Mouse (Mus musculus): ENCODE data around the gene Tubgcp6. TPM values are rescaled to one million over a fixed set of nuclear protein-coding genes. Genes with fewer than 3 reads are reported as not detected.

Gene Tubgcp6
- 10 to 100 TPM; 12.0 to 17.7 TPM for polyA plus RNA-seq (2012; fragmentation: generic; extraction: Trizol)

DNA sequence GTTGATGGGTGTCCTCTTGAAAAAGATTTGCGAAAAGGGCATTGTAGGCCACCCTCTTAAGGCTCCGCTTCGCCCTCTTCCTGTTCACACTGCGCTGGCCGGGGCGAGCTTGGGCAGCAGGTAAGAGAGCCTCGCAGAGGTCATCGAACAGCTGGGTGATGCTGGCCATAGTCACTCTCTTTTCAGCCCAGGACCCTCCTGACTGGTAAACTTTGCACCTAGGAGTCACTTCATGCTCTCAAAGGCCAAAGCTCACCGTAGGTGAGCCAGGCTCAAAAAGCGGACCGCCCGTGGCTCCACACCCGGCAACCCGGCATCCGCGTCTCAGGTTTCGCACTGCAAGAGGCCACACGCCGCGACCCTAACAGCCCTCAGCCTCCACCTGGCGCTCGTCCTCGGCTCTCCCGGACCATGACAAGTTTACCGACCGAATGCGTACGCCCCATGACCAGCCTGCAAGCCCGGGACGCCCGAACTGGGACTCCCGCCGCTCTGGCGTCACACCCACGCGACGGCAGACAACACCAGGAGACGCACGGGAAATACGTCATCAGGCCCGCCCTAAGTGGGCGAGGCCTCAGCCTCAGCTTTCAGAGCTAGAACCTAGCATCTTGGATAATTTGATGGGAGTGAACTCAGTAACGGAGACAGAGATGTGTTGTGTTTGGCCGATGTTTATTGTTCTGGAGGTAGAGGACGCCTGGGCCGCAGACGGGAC, at the start of gene Tubgcp6:
Tubgcp6 (minus strand) TSS at position 464 of the 718 bp plus-strand sequence.

DNA sequence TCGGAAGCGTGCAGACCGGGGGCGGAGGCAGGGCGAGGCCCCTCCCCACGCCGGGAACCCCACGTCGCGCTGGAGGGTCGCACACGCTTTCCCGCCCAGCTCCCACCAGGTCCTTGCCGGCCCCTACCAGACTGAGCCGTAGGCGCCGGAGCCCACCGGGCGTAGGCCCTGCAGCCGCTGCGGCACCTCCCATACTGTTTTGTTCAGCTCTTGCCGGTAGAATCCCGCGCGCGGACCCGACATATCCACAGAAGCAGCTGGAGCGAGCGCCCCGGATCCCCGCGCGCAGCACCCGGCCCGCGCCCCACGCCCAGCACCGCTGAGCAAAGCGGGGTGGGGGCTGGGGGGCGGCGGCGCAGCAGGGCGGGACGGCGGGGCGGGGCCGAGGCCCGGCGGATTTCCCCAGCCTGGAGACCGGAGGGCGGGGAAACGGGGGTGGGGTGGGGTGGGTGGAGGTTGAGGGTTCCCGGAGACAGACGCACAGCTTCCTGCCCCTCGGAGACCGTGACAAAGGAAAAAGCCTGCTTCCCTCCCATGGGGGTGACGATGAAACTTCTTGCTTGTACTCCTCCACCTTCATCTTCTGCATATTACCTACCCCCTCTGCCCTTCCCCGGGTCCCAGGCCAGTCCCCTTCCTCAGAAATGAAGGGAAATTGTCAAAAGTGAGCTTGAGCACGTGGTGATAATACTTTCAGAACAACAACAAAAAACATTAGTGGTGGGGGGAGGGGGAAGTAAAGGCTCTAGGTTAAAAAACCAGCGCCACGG, 26.5 kb upstream of the Tubgcp6 start, which contains the start of gene Mapk11:
Mapk11 (minus strand) TSS at position 358 of the 770 bp plus-strand sequence.

DNA sequence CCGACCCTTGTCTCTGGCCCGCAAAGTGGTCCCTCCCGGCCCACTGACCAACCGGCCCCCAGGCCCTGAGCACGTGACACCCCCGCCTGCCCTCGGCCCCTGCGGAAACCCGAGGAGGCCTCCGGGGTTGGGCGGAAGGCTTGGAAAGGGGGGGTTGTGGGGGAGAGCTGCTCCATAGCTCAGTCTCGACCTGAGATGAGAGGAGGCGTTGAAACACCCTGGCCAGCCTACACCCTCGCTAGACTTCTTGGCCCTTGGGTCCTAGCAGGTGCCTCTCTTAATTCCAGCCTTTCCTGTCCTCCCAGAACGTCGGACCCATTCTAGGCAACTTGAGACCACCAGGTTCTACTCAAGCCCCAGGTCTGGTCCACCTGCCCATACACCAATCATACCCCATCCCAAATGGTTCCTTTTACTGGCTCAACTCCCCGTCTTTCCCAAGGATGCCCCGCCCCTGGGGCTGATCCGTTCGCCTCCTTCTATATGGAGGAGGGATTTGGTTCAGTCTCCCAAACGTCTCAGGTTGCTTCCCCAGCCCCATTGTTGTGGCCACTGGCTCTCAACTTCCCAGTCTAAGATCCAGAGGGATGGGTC, 17.8 kb upstream of the Tubgcp6 start, which contains the start of gene Mapk12:
Mapk12 (minus strand) TSS at position 45 of the 594 bp plus-strand sequence.

DNA sequence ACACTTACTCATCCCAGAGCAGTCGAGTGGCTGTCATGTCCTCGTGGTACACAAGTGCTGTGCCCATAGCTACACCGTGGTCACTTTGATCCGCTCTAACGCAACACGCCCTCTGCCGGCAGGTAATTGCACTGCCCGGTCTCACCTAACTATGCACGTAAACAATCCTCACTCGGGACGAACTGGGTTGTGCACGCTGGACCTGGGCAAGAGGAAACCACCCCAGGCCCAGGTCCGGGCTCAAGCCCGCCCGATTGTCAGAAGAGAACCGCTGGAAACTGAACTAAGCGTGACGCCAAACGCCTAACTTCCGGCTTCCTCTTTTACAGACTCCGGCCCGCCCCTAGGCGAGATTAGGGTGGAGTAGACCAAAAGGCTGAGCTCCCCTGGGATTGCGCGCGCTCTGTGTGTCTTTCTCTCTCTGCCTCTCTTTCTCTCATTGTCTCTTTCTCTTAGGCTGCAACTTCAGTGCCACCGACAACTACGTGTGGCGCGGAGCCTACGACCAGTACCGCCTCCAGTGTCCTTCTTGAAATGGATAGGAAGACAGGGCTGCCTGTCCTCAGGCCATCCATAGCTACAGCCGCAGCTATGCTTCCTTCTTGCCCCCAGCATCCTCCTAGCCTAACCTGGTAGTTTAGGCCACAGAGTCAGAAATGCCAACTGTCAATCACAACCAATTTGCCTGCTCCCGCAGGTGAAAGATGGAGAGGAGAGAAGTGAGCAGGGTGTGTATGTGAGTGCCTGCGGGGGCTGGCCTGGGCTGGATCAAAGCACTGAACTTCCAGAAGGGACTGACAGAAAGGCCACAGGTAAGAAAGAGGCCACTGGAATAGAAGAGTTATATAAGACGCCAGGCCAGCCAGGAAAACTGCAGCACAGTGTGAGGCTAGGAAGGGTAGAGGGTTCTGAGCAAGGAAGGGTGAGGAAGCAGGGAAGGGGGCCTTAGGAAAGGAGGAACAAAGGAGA, 5.8 kb upstream of the Tubgcp6 start, which contains the start of gene Hdac10:
Hdac10 (minus strand) TSS at position 319 of the 969 bp plus-strand sequence.

DNA sequence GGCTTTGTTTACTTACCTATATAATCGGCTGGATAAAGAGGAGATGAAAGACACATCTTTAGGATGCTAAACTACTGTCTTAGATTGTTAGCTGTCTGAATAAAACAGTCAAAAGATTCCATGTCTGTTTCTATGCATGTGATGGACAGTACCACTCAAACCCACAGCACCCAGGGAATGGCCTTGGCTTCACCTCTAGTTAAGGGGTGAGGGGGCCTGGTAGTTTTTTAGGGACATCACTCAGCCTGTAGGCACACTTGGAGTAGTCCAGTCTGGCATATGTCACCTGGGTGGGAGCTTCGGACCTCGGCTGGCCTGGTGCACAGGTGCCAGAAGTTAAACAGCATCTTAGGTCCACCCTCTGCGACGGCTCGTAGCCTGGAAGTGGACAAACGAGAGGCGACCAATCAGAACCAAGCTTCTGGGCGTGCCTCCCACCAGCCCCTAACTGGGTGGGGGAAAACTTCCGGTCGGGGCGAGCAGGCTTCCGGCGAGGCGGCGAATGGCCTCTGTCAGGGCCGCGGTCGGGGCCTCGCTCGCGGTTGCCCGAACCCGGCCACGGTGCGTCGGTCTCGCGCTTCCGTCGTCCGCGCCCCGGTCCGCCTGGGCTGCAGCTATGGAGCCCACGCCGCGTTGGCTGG, 34.2 kb downstream of the Tubgcp6 start, which contains the start of gene Selenoo:
Selenoo (plus strand) TSS at position 478 of the 641 bp plus-strand sequence.

DNA sequence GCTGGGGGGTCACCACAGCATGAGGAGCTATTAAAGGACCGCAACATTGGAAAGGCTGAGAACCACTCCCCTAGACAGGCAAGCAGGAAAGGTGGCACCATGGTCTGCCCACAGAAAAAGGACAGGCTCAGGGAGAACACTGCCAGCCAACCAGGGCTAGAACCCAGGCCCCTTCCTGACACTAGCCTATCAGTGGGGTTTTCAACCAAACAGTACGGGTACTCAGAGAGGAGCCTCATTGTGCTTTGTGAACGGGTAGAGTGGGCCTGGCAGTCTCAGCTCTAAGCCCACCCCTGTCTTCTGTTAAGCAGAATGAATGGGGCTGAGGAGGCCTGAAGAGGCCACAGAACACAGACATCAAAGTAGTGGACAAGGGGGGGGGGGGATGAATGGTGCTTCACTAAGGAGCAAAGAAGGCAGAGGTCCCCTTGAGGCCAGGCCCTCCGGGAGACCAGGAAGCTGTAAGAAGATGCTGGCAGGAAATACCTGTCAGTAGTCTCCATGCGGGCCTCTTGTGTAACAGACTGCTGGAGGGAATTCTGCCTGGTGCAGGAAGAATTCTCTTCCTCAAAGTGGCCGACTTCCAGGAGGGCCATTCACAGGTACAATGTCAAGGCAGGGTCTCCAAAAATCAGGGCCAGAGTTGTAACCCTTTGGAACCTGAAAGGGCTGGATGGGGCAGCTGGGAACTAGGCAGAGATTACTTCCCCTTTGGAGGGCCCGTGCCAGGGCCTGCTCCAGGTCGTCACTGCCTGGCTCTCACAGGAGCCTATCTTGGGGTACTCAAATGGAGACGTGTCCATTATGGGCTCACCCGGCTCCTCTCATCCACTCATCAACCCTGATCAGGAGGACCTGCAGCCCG, 48.1 kb downstream of the Tubgcp6 start, which contains the start of gene Trabd:
Trabd (plus strand) TSS at position 512 of the 865 bp plus-strand sequence.

DNA sequence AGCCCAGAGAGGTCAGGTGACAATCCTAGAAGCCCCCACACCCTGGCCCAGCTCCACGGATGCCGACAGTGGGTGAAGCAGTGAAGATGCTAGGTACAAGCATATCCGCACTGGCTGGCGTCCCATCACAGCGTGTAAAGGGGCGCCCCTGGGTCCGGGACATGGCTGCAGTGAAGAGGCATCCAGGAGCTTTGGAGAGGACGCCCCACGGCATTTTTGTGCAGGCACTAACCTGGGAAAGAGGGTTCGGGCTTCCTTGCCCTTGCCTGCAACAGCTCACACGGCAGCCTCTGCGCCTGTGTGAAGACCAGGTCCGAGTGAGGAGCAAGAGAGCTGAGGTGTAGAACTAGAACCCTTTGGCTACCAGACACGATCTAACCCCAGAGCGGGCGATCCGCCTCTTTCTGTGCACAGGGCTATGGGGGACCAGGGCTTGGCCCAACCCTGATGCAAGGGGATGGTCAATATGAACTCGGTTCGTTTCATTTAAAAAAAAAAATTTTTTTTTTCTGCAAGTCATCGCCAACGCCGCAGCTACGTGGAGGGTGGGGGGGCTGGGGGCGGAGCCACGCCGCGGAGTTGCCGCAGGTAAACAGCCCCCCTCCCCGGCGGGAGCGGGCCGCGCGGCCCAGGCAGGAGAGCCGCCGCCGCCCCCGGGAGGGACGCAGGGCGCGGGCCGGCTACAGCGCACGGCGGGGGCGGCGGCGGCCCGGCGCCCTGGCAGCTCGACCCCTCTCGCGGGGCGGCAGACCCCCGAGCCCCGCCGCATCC, 63.6 kb downstream of the Tubgcp6 start, which contains the start of gene Panx2:
Panx2 (plus strand) TSS at position 574 of the 771 bp plus-strand sequence.

Other genes with a start within 250 kb of the Tubgcp6 start
- gene Ttll8, start 168.7 kb downstream of the Tubgcp6 start, polyA plus RNA-seq (2012; fragmentation: generic; extraction: Trizol) = not detected
- gene Mlc1, start 144.1 kb downstream of the Tubgcp6 start, polyA plus RNA-seq (2012; fragmentation: generic; extraction: Trizol) = under 1 TPM; 0.01 to 0.04 TPM
- gene Mov10l1, start 140.2 kb downstream of the Tubgcp6 start, polyA plus RNA-seq (2012; fragmentation: generic; extraction: Trizol) = under 1 TPM in 1 of 2 experiments, not detected in 1; 0.01 TPM
- under 1 TPM in 1 of 2 experiments, not detected in 1; 0.20 TPM for gene Panx2, start 63.4 kb downstream of the Tubgcp6 start, polyA plus RNA-seq (2012; fragmentation: generic; extraction: Trizol)
- gene Trabd, start 48.0 kb downstream of the Tubgcp6 start, polyA plus RNA-seq (2012; fragmentation: generic; extraction: Trizol) = 10 to 100 TPM; 44.6 to 47.8 TPM
- 10 to 100 TPM; 19.0 to 42.1 TPM for gene Selenoo, start 34.0 kb downstream of the Tubgcp6 start, polyA plus RNA-seq (2012; fragmentation: generic; extraction: Trizol)
- 10 to 100 TPM; 14.5 to 24.3 TPM for gene Hdac10, start 5.6 kb upstream of the Tubgcp6 start, polyA plus RNA-seq (2012; fragmentation: generic; extraction: Trizol)
- gene Mapk12, start 17.6 kb upstream of the Tubgcp6 start, polyA plus RNA-seq (2012; fragmentation: generic; extraction: Trizol) = 10 to 100 TPM; 29.5 to 43.6 TPM
- gene Mapk11, start 26.5 kb upstream of the Tubgcp6 start, polyA plus RNA-seq (2012; fragmentation: generic; extraction: Trizol) = 10 to 100 TPM; 12.4 to 13.6 TPM
- gene Plxnb2, start 57.7 kb upstream of the Tubgcp6 start, polyA plus RNA-seq (2012; fragmentation: generic; extraction: Trizol) = 100 to 1,000 TPM; 252 to 448 TPM
- gene Dennd6b, start 73.4 kb upstream of the Tubgcp6 start, polyA plus RNA-seq (2012; fragmentation: generic; extraction: Trizol) = 1 to 10 TPM; 1.6 to 6.5 TPM
- 10 to 100 TPM in 1 of 2 experiments, 1 to 10 TPM in 1; 7.8 to 52.7 TPM for gene Ppp6r2, start 88.4 kb upstream of the Tubgcp6 start, polyA plus RNA-seq (2012; fragmentation: generic; extraction: Trizol)
- gene Sbf1, start 192.2 kb upstream of the Tubgcp6 start, polyA plus RNA-seq (2012; fragmentation: generic; extraction: Trizol) = 100 to 1,000 TPM; 132 to 134 TPM
- gene Adm2, start 199.6 kb upstream of the Tubgcp6 start, polyA plus RNA-seq (2012; fragmentation: generic; extraction: Trizol) = under 1 TPM; 0.02 to 0.04 TPM
- not detected for gene Miox, start 211.3 kb upstream of the Tubgcp6 start, polyA plus RNA-seq (2012; fragmentation: generic; extraction: Trizol)
- gene Lmf2, start 232.5 kb upstream of the Tubgcp6 start, polyA plus RNA-seq (2012; fragmentation: generic; extraction: Trizol) = 100 to 1,000 TPM in 1 of 2 experiments, 10 to 100 TPM in 1; 80.9 to 141 TPM
- 100 to 1,000 TPM; 197 to 330 TPM for gene Ncaph2, start 232.6 kb upstream of the Tubgcp6 start, polyA plus RNA-seq (2012; fragmentation: generic; extraction: Trizol)